Mouse (Mus musculus): ENCODE measurements around the gene Cdh4.

GRCm38 (mm10) chr2:179664171-179664608 lies 222.0 kb downstream of the Cdh4 start:
- TF ChIP-seq TCF3 (IDR thresholded peaks at IDR 0.05; ENCODE audit: insufficient read length, low read depth): no peak
- TF ChIP-seq TCF12 (IDR thresholded peaks at IDR 0.05; ENCODE audit: insufficient read depth, poor library complexity, severe bottlenecking): no peak
- TF ChIP-seq POLR2A (IDR thresholded peaks at IDR 0.05; ENCODE audit: insufficient read length, low read depth): no peak
- no peak for TF ChIP-seq MYOD1 (IDR thresholded peaks at IDR 0.05; ENCODE audit: control insufficient read depth in 1 of 3, insufficient read length in 2 of 3, low read depth in 2 of 3)

Data from myocyte (in vitro differentiated cells).